ENCODE assay signal across 14 mouse cellular contexts in genomic region chr5:69663961-69664360, GRCm38 (mm10).
"Had no signal": no experiment of that assay in that cellular context is flagged by ENCODE, and none has a peak within 500 bp of the region (broad histone marks: within the 10 kb centered on the region; RNA-seq: fewer than 3 reads in every experiment).

No protein-coding gene starts in this region.

- H3K27ac ChIP-seq: kidney, postnatal 0 days; limb, embryonic 15.5 days; liver, embryonic 12.5 days; midbrain, embryonic 13.5 days; stomach, embryonic 15.5 days had no signal

- H3K4me1 ChIP-seq: limb, embryonic 15.5 days; liver, embryonic 12.5 days; stomach, embryonic 15.5 days had no signal

- H3K9me3 ChIP-seq: limb, embryonic 15.5 days; liver, embryonic 12.5 days; midbrain, embryonic 13.5 days; stomach, embryonic 15.5 days had no signal

- H3K27me3 ChIP-seq: limb, embryonic 15.5 days; liver, embryonic 12.5 days; midbrain, embryonic 13.5 days; stomach, embryonic 15.5 days had no signal

- H3K36me3 ChIP-seq: limb, embryonic 15.5 days; liver, embryonic 12.5 days; midbrain, embryonic 13.5 days; stomach, embryonic 15.5 days had no signal

- DNase-seq: kidney, adult 9 months; kidney, postnatal 36 days; layer of hippocampus, adult 9-11 months; layer of hippocampus, postnatal 36 days; lung, embryonic 14.5 days; lung, postnatal 10 days; right cerebral cortex, postnatal 25 days; thymus, adult 2 months; thymus, postnatal 25 days had no signal

- H3K4me3 ChIP-seq: limb, embryonic 15.5 days; liver, embryonic 12.5 days; midbrain, embryonic 13.5 days; stomach, embryonic 15.5 days had no signal
